Mouse (Mus musculus) forebrain, postnatal 0 days (tissue): ENCODE measurements around the gene Kcnn4. TPM values are rescaled to one million over a fixed set of nuclear protein-coding genes. Genes with fewer than 3 reads are reported as not detected.

Source experiments
- ATAC-seq: fragments of 200-750 bp; cut with Nextera tagmentation; 2 replicates; pipeline ENCODE4 v1.8.0; 2017; ENCODE audit warnings: mild to moderate bottlenecking, moderate library complexity
- DNase-seq: peaks from one replicate; pipeline ENCODE4 v3.0.0-alpha.2; 2015
- H3K27ac ChIP-seq: fragments of 300-500 bp; sonication (generic); 2 replicates; pipeline ENCODE4 v1.5.1; 2014; ENCODE audit warnings: low read depth, mild to moderate bottlenecking, antibody characterized with exemption, low read length, moderate library complexity, mixed read lengths
- H3K27me3 ChIP-seq: fragments of 300-500 bp; sonication (generic); 2 replicates; pipeline ENCODE4 v1.6.1; 2014; ENCODE audit warnings: mild to moderate bottlenecking, low read length, mixed read lengths; ENCODE audit not compliant: insufficient read depth
- H3K36me3 ChIP-seq: fragments of 300-500 bp; sonication (generic); 2 replicates; pipeline ENCODE4 v1.6.1; 2014; ENCODE audit warnings: mild to moderate bottlenecking, moderate library complexity; ENCODE audit not compliant: insufficient read depth
- H3K4me1 ChIP-seq: fragments of 300-500 bp; sonication (generic); 2 replicates; pipeline ENCODE4 v1.6.1; 2014; ENCODE audit warnings: antibody characterized with exemption; ENCODE audit not compliant: insufficient read depth
- H3K4me2 ChIP-seq: fragments of 300-500 bp; sonication (generic); 2 replicates; pipeline ENCODE4 v1.6.1; 2014; ENCODE audit warnings: low read depth, mild to moderate bottlenecking, moderate library complexity
- H3K4me3 ChIP-seq: fragments of 300-500 bp; sonication (generic); 2 replicates; pipeline ENCODE4 v1.5.1; 2014; ENCODE audit warnings: low read depth, low read length, mixed read lengths
- H3K9ac ChIP-seq: fragments of 300-500 bp; sonication (generic); 2 replicates; pipeline ENCODE4 v1.6.1; 2014; ENCODE audit warnings: mild to moderate bottlenecking
- H3K9me3 ChIP-seq: fragments of 300-500 bp; sonication (generic); 2 replicates; pipeline ENCODE4 v1.6.1; 2016; ENCODE audit warnings: low read length
- CTCF ChIP-seq: sonication (generic); IDR thresholded peaks from 2 replicates; pipeline ENCODE4 v1.5.1; 2016; ENCODE audit warnings: antibody characterized with exemption, control low read depth, low read depth
- WGBS: fragments of 180-500 bp; shearing (Covaris S2); extraction: QIAGEN DNeasy Blood & Tissue Kit; methylation state at CpG from one replicate; pipeline ENCODE4 v1.1.7; 2014; 5-methylcytosine and 5-hydroxymethylcytosine counted together
- polyA plus RNA-seq: library from polyadenylated mRNA; unstranded; fragments of >200 nt; fragmentation: Nextera tagmentation; extraction: Ambion mirVana; gene quantifications from 2 replicates; pipeline ENCODE4 v1.2.1, GENCODE M21; 2015
- total RNA-seq: library from RNA; depleted of rRNA; stranded (reverse); fragments of >200 nt; gene quantifications from 2 replicates; pipeline ENCODE4 v1.2.3, GENCODE M21; 2014

Gene Kcnn4
- total and polyA plus RNA-seq, 2 experiments from 2014 or later: 0.88 to 1.5 TPM

- no peak overlapping the region for H3K9ac ChIP-seq
- 79% methylated on average over 13 of the region's 15 CpGs for WGBS
- no peaks in the 10 kb centered on the region for H3K36me3 ChIP-seq
- no peaks in the 10 kb centered on the region for H3K9me3 ChIP-seq
- no peak overlapping the region for H3K4me3 ChIP-seq
- no peaks in the 10 kb centered on the region for H3K4me1 ChIP-seq
- no peak overlapping the region for H3K27ac ChIP-seq
- no peak overlapping the region for H3K4me2 ChIP-seq
- H3K27me3 ChIP-seq: no peaks in the 10 kb centered on the region
- no peak for TF ChIP-seq CTCF
- no peak for DNase-seq
- no peak for ATAC-seq
Measured at GRCm38 (mm10) chr7:24366716-24367632, 3.1 kb upstream of the Kcnn4 start.

DNA sequence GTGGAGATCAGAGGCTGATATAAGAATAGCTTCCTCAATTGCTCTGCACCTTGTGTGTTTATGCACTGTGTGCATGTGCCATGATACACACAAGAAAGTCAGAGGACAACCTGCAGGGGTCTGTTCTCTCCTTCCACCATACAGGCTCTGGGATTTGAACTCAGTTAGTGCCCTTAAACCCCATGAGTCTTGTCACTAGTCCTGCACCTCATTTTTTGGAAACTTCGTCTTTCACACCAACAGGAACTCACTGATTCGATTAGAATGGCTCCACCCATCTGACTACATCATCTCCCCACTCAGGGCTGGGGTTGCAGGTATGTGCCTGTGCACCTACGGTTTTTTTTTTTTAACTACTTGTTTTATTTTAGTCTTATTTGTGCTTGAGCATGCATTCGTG, 1.8 kb upstream of the Kcnn4 start:
- no peak for TF ChIP-seq CTCF
- H3K4me2 ChIP-seq: no peak overlapping the region
- H3K9ac ChIP-seq: no peak overlapping the region
- no peak for ATAC-seq
- H3K4me3 ChIP-seq: no peak overlapping the region
- no peak overlapping the region for H3K27ac ChIP-seq
- no peaks in the 10 kb centered on the region for H3K9me3 ChIP-seq
- no peaks in the 10 kb centered on the region for H3K36me3 ChIP-seq
- WGBS: 65% methylated on average over 4 of the region's 4 CpGs
- no peaks in the 10 kb centered on the region for H3K4me1 ChIP-seq
- DNase-seq: no peak
- H3K27me3 ChIP-seq: no peaks in the 10 kb centered on the region

- H3K4me1 ChIP-seq: peaks cover 5% of the 10 kb centered on the region; the same call in 1 of the 2 replicates
- no peaks in the 10 kb centered on the region for H3K36me3 ChIP-seq
- no peak for ATAC-seq
- no peaks in the 10 kb centered on the region for H3K27me3 ChIP-seq
- H3K9ac ChIP-seq: no peak overlapping the region
- no peak for DNase-seq
- H3K4me3 ChIP-seq: no peak overlapping the region
- 90% methylated on average over 7 of the region's 7 CpGs for WGBS
- no peak for TF ChIP-seq CTCF
- H3K27ac ChIP-seq: no peak overlapping the region
- H3K9me3 ChIP-seq: no peaks in the 10 kb centered on the region
- no peak overlapping the region for H3K4me2 ChIP-seq
Measured at GRCm38 (mm10) chr7:24368946-24369345, 1.1 kb upstream of the Kcnn4 start.

GRCm38 (mm10) chr7:24371012-24371808, 1.1 kb downstream of the Kcnn4 start:
- no peak for TF ChIP-seq CTCF
- no peak for DNase-seq
- H3K9ac ChIP-seq: no peak overlapping the region
- no peaks in the 10 kb centered on the region for H3K9me3 ChIP-seq
- H3K4me1 ChIP-seq: peaks cover 5% of the 10 kb centered on the region; the same call in 1 of the 2 replicates
- no peak overlapping the region for H3K27ac ChIP-seq
- H3K27me3 ChIP-seq: no peaks in the 10 kb centered on the region
- WGBS: 84% methylated on average over 7 of the region's 7 CpGs
- H3K36me3 ChIP-seq: no peaks in the 10 kb centered on the region
- no peak for ATAC-seq
- no peak overlapping the region for H3K4me2 ChIP-seq
- no peak overlapping the region for H3K4me3 ChIP-seq

DNA sequence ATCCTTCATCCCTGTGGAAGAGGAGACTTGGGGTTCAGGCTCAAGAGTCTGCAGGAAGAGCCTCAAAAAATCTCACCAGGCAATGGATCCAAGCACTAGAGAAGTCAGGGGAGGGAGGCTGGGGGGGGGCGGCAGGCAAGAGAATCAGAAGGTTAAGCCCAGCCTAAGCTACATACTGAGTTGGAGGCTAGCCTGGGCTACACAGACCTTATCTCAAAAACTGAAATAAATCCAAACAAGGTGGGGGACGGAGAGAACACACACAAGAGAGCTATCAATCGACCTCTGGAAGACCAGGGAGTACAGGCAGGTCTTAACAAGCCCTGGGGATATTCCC, 1.7 kb downstream of the Kcnn4 start:
- Histone ChIP-seq H3K9ac (no peak overlapping the region), H3K4me1 (peaks cover 5% of the 10 kb centered on the region; the same call in 1 of the 2 replicates), H3K27ac (no peak overlapping the region), H3K36me3 (no peaks in the 10 kb centered on the region), H3K4me3 (no peak overlapping the region), H3K4me2 (no peak overlapping the region), H3K27me3 (no peaks in the 10 kb centered on the region), H3K9me3 (no peaks in the 10 kb centered on the region)
- no peak for TF ChIP-seq CTCF
- DNase-seq: no peak
- no peak for ATAC-seq
- 68% methylated on average over 3 of the region's 3 CpGs for WGBS

DNA sequence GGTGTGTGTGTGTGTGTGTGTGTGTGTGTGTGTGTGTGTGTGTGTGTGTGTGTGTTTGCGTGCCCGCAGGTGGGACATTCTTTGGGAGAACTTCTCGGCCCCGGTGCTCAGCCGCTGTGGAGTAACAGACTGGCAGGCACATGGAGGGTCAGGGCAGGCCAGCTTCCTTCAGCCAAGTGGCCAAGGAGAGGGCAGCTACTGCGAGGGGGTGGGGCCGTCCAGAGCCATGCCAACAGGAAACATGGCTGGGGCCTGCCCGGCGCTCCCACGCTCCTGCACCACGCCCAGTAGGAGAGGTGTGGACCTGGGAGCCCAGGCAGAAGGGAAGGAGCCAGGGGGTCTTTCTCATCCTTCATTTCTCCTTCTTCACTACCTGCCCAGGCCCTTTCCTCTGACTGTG, 2.2 kb downstream of the Kcnn4 start:
- H3K27me3 ChIP-seq: no peaks in the 10 kb centered on the region
- no peak for TF ChIP-seq CTCF
- 84% methylated on average over 11 of the region's 11 CpGs for WGBS
- H3K9ac ChIP-seq: no peak overlapping the region
- ATAC-seq: no peak
- no peak overlapping the region for H3K27ac ChIP-seq
- no peak for DNase-seq
- no peak overlapping the region for H3K4me2 ChIP-seq
- no peaks in the 10 kb centered on the region for H3K9me3 ChIP-seq
- peaks cover 9% of the 10 kb centered on the region; the same call in 1 of the 2 replicates for H3K4me1 ChIP-seq
- no peak overlapping the region for H3K4me3 ChIP-seq
- no peaks in the 10 kb centered on the region for H3K36me3 ChIP-seq

DNA sequence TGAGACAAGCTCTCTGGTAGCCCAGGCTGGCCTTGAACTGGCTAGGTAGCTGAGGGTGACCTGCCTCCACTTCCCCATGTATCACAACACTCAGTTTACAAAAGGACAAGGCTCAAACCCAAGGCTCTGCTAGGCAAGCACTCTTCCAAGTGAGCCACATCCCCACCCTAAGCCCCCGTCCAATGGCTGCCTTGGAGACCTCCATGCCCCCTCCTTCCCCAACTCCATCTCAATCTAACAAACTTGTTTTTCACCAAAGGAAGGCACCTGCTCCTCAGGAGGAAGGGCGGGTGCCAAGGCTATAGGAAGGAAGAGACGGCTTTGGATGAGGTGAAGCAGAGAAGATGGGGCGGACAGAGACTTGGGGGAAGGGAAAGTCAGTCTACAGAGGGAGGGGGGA, 2.7 kb downstream of the Kcnn4 start:
- no peaks in the 10 kb centered on the region for H3K9me3 ChIP-seq
- ATAC-seq (no peak), DNase-seq (no peak)
- peaks cover 9% of the 10 kb centered on the region; the same call in 1 of the 2 replicates for H3K4me1 ChIP-seq
- no peak overlapping the region for H3K4me3 ChIP-seq
- H3K27me3 ChIP-seq: no peaks in the 10 kb centered on the region
- no peak overlapping the region for H3K4me2 ChIP-seq
- H3K27ac ChIP-seq: no peak overlapping the region
- WGBS: 61% methylated on average over 4 of the region's 4 CpGs
- no peak for TF ChIP-seq CTCF
- no peaks in the 10 kb centered on the region for H3K36me3 ChIP-seq
- no peak overlapping the region for H3K9ac ChIP-seq
